Mouse (Mus musculus): ENCODE measurements around the gene Polr2i.
"Not testable (repeated sequence)": the region's sequence is repeated elsewhere in the genome, so short reads cannot be mapped to it uniquely, and the experiment has no call there.

Gene Polr2i

DNA sequence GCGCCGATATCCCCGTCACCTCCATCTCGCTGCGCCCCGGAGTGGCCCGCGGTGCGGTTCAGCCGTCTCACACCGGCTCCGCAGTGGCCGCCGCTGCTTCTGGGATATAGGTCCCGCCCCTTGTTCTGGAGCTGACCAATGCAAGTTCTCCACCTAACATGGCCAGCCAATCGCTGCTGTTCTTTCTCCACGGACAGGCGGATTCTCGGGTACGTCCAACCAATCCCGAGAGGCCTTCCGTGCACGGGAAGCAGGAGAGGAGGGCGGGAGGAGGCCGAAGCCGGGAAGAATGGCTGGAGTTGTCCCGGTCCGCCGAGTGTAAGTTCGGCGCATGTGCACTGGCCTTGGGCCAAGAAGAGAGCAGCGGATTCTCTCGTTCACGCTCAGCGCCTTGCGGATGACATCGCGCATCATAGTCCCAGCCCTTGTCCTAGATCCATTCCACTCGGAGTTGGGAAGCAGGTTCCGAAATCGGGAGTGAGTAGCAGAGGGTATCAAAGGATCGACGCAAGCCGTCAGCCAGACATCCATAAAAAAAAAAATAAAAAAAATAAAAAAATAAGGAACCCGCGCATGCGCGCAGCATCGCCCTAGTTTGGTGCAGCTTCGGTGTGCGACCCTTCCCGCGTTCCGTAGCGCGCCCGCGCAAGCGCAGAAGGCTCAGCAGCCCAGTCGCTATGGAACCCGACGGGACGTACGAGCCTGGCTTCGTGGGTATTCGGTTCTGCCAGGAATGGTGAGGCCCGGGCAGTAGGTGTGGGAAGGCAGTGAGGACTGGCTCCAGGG, at the start of gene Polr2i, which contains the start of gene Tbcb:
Gene Polr2i, plus strand, starts transcription at position 280 of the 786 bp plus-strand sequence.
Gene Tbcb, minus strand, starts transcription at position 604 of the 786 bp plus-strand sequence.
- peak; percentile 97 for DNase-seq

DNA sequence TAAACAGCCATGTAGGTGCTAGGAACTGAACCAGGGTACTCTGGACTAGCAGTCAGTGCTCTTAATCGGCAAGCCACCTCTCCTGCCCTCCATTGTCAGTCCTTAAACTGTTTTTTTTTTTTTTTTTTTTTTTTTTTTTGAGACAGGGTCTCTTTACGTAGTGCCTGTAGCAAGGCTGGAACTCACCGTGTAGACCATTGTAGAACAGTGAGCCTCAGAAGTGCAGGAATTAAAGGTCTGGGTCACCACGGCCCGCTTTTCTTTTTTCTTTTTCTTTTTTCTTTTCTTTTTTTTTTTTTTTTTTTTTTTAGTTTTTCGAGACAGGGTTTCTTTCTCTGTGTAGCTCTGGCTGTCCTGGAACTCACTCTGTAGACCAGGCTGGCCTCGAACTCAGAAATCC, 48.6 kb upstream of the Polr2i start:
- not testable (repeated sequence) for DNase-seq

DNA sequence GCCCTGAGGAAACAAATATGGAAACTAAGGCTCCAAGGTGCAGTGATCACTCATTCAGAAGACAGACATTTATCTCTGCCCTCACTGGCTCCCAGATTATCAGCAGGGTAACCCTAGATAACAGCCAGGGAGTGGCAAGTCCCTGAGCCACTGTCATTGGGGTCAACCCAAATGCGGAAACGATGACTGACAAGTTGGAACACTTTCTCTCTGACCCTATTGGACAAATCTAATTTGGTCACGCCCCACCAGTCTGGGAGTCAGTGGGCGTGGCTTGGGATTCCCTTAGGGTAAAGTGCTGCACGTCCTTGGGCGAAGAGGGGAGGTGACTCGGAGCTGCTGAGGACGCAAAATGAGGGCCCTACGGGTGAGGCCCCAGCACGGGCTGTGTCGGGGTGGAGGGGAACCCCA, 47.9 kb upstream of the Polr2i start, which contains the start of gene Cox7a1:
Gene Cox7a1, plus strand, starts transcription at position 266 of the 411 bp plus-strand sequence.
- peak; percentile 93 for DNase-seq

DNA sequence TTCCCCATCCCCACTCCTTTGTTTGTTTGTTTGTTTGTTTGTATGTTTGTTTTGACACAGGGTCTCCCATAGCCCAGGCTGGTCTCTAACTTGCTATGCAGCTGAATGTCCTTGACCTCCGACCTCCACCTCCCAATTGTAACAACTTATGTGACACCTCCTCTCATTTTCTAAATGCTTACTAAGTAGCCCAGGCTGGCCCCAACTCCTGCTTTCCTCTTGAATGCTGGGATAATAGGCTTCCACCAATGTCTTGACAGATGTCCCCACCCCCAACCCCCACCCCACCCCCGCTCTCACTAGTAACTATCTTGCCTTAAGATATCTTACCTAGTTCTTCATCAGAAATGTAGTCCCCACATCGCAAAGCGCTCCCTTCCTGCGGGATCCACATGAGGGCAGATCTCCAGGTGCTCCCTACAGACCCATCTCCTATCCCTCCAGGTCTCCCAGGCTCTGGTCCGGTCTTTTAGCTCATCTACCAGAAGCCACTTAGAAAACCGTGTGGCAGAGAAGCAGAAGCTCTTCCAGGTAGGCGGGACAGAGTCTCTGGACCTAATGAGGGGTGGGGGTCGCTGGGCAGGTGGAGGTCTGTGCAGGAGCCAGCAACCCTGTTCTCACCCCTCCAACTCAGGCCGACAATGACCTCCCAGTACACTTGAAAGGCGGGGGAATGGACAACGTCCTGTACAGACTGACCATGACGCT, 47.0 kb upstream of the Polr2i start:
- DNase-seq: no peak

DNA sequence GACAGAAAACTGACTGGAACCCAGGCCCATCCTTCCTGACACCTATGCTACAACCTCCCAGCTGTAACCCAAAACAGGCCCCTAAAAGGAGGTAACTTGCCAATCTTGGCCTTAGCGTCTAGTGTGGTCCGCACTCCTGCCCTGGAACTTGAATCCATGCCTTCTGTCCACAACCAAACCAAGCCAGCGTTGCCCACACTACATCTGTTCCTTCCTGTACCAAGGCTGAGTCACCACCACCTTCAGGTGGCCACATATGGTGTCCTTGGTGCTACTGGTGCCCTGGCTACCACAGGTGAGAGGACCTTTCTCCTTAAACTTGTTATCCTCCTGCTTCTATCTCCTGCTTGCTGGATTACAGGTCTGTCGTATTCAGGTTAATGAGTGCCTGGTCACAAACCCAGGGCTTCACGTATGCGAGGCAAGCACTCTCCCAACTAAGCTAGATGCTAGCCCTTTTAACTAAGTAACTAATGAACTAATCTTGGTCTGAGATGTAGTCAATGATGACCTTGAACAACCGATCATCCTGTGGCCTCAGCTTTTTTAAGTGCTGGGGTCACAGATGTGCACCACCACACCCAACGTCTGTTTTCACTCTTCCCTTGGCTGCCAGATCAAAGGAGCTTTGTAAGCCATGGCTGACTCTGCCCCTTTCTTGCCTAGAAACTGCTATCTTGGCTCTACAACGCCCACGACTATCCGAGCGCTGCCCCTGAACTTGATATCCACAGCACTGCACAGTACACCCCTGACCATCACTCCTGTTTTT, 43.2 kb upstream of the Polr2i start:
- DNase-seq: no peak

DNA sequence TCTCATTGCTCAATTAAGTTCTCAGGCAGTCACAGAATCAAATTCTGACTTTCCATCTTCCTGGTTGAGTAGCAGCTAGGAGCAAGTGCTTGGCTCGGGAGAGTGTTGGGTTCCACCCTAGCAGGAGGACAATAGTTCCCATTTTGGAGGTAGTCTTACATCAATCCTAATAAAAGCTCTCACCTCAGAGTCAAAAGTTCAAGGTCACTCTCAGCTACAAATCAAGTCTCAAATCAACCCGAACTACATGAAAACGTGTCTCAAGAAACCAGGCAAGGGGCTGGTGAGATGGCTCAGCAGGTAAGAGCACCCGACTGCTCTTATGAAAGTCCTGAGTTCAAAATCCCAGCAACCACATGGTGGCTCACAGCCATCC, 42.6 kb upstream of the Polr2i start:
- DNase-seq: no peak

DNA sequence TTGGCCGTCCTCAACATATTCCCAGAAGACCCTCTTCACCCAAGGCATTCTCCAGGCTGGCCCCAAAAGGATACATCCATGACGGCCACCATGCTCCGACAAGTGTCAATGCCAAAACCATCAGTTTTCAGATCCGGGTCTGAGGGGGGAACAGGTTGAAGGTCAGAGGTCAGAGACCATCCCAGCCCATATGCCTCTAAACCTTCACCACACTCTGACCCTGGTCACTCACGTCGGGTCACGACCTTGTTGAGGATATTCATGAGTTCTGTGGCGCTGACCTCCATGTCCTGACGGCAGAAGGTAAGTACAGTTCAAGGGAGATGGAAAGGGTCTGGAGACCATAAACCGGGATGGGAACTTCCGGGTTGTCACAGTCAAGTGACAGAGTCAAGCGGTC, 39.7 kb upstream of the Polr2i start:
- no peak for DNase-seq

DNA sequence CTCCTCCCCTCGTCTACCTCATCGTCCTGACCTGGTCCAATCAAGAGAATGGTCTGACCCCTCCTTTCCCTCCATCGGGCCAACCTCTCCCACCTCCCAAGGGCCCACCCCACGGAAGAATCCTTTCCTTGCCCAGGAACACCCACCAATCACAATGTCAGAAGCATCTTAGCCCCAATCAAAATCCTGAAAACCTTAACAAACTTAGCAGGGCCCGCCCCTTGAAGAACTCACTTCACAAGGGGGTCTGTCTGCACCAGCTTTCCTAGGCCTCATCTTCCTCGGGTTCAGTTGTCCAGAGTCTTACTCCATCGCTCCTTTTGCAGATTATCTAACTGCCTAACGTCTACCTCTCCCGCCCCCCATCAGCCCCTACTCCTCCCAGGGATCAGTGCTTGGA, 38.7 kb upstream of the Polr2i start:
- DNase-seq: no peak

DNA sequence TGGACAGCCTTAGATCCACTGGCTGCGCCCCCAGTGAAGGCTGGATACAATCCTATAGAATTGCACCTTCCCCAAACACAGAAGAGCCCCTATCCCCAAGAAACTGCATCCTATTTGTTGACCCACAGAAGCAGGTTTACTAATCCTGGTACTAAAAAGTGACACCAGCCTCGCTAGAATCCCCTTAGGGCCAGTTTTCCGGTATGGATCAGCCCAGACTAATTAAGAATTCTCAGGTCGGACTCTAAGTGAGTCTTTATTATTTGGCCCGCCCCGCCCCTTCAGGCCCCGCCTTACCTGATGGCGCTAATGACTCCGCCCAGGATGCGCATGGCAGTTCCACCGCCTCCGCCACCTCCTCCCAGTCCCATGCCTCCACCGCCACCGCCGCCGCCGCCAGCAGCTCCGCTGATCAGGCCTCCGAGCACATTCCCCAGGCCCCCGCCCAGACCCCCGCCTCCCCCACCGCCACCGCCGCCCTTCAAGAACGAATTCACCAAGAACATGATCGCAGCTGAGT, 38.1 kb upstream of the Polr2i start:
- peak; percentile 84 for DNase-seq

DNA sequence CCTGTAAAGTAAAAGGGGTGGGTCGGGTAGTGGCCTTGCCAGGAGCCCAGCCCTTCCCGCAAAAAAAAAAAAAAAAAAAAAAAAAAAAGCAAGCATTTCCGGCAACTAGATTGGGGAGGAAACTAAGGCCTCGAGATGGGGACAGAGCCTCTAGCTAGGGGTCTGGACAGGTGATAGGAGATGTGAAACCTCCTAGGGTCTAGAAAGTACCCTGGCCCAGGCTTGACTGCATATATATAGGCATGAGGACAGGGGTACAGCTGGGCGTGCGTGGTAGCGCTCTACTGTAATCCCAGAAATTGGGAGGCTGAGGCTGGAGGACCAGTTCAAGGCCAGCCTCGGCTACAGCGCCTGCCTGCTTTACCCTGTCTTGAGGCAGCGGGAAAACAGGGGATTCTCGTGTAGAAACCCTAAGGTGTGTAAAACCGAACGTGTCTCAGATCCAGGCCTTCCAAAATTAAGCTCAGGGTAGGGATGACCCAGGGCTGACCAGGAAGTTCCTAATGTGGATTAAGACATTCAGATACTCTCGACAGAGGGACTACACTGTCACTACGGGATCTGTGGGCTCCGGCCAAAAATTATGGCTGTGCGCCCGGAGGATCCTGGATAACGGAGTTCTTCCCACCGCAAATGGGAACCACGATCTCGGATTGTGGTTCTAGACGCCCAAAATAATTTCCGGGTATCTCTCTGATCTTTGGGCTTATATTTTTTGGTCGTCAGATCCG, 37.5 kb upstream of the Polr2i start:
- peak; percentile 47 for DNase-seq

DNA sequence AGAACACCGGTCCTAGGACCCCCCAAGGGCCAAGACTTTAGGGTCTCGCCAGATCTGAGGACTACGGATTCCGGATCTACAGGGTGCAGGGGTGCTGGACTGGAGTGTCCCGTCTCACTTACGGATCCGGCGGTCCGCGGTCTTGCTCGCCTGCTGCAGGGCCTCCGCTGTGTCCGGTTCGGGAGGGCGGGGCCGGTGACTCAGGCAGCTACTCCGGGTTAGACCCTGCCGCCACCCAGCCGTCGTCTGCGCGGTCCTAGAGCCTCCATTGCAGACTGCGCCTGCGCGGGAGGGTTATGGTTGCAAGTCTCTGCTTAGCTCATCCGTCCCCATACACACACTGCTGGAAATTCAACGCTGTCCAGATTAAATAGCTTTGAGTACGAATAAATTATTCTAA, 36.9 kb upstream of the Polr2i start:
- DNase-seq: peak; percentile 97

DNA sequence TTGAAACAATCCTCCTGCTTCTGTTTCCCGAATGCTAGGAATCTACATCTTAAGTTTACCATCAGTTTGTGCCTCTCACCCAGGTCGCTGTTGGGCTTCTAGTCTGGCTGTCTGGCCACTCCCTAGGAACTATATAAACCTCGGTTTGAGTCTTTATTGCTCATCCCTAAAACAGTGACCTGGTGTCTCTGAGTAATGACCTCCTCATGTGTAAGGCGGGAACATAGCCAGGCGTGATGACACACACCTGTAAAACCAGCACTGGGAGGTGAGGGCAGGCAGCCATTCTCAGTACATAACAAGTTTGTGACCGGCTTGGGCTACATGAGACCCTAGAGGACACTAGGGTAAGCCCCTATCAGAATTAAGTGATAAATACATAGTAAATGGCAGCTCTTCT, 36.3 kb upstream of the Polr2i start:
- DNase-seq: no peak

DNA sequence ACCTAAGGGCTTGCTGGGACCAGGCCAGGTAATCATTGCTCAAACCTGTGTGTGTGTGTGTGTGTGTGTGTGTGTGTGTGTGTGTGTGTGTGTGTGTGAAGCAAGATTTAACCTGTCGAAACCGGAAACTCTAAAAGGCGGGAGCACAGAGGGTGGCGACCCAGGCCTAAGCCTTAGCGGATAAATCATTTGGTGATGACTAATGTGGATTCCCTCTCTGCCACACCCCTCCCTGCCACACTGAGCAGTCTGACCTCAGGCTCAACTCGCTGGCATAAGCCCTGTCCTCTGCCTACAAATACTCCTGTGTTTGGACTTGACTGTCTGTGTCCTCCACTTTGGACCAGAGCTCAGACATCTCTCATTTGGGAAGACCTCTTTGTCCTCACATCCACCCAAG, 35.6 kb upstream of the Polr2i start:
- no peak for DNase-seq

DNA sequence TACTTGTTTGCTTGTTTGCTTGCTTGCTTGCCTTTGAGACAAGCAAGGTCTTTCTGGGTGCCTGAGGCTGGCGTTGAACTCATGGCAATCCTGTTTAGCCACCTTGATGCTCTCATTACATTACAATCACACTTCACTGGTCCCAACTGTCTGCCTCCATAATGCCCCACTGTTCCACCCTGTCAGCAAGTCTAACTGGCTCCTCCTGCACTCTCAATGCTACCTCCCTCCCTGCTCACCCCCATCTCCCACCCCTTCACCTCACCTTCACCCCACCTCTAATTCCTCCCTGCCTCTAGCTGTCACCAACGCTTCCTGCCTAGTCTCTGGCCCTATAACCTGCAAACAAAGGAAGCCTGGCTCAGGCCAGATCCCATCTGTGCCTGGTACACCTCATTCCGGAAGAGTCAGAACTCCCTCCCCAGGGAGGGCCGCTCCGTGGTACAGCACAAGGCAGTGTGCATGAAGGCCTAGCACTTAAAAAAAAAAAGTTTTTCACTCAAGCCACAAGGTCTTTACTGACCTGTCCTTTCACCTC, 34.1 kb upstream of the Polr2i start:
- no peak for DNase-seq

DNA sequence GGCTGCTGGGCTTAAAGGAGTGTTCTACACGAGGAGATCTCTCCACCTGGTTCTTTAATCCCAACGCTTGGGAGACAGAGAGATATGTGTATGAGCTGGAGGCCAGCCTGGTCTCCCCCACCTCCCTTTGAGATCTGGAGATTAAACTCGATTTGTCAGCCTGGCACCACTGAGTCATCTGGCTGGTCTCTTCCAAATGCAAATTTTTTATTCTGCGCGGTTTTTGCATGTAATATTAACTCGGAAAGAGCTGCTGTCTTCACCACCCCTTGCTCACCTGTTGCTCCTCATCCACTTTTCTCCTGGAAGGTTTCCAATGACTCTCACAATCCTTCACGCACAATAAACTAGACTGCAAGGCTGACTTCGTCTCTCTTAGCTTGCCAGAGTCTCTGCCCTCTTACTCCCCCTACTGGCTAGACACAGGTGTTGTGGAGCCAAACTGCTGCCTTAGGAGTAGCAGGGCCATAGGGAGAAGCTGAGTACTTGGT, 33.2 kb upstream of the Polr2i start, which contains the start of gene Capns1:
Gene Capns1, minus strand, starts transcription at position 331 of the 491 bp plus-strand sequence.
- DNase-seq: peak; percentile 68

DNA sequence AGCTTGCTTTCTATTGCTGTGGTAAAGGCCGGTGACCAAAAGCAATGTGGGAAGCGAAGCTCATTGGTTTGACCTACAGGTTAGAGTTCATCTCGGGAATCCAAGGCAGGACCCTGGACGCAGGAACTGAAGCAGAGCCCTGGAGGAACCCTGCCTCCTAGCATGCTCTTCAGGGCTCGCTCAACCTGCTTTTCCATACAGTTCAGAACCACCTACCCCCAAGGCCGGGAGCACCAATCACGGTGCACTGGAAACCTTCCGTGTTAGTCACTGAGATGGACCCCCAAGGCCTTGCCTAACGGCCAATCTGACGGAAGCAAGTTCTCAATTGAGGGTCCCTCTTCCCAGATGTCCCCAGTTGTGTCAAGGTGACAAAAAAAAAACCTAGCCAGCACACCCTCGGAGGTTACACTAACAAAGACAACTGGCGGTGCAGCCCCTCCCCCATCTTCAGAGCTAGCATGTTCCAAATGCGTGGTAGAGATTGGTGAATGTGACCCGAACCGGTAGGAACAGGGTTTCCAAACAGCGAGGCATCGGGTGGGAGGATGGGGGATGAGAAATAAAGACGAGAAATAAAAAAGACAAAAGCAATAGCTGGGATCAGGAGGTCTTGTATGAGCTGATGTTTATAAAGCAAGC, 32.1 kb upstream of the Polr2i start:
- DNase-seq: no peak

DNA sequence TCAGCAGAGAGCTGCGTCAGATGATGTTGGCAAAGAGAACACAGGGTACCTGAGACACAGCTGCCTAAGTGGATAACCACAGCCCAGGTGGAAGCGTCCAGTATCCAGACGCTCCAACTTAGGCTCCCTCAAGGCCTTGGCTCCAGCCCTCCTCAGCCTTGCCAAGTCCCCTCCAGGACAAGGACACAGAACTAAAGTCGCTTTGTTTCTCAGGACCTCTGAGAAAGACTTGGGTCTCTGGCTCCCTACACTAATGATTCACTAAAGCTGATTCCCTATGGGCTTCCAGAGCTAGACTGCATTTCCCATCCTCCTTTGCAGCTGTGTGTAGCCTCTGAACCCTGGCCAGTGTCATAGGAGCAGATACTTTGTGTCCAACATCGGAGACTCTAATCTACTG, 31.5 kb upstream of the Polr2i start:
- DNase-seq: no peak

DNA sequence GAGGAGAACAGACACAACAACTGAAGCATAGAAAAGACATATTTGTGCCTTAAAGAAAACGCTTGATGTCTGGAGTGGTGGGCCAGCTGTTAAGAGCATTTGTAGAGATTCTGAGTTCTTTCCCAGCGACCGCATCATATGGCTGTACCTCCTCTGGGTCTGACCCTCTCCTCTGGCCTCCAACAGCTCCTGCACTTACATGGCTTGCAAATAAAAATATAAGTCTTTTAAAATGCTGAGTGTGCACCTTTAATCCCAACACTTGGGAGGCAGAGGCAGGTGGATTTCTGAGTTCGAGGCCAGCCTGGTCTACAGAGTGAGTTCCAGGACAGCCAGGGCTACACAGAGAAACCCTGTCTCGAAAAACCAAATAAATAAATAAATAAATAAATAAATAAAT, 31.1 kb upstream of the Polr2i start:
- DNase-seq: not testable (repeated sequence)

DNA sequence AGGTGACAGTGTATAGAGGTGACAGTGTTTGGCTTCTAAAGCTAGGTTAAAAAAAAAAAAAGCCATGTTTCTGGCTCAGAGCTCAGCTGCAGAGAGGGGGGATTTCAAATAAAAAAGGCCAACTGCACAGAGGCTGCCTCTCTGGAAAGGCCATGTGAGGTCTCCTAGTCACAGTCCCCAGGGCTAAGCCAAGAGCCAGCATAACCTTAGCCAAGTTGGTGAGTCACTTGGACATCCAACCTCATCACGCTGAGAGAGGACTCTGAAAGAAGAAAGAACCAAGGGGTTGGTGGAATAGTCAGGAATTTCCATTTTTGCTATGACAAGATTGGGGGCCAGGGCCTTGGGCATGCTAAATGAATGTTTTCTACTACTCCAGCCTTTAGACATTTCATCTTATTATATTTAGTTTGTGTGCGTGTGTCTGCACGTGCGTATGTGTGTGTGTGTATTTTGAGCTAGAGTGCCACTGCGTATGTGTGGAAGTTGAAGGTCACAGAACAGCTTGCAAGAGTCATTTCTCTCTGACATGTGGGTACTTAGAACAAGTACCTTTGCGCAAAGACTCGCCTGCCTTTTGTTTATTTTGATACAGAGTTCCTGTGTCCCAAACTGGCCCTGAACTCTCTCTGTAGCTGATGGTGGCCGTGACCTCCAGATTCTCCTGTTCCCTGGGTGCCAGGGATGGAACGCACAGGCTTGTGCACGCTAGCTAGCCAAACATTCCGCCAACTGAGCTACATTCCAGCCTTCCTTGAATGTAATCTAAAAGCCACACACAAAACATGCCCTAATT, 28.7 kb upstream of the Polr2i start:
- peak; percentile 24 for DNase-seq

DNA sequence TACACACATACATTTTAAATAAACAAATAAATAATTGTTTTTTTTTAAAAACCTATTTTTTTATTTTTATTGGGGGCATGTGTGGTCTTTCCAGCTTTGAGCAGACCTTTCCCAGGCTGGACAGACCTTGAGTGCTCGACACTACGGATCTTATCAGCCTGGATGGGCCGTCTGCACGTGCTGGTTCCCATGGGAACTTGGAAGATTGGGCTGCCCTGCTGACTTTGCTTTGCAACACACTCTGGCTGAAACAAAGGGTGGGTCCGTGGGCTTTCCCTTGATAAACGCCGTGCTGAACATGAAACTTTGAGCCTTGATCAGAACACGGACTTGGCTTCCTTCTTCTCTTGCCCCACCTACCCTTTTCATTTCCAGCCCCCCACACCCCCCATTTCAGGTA, 27.4 kb upstream of the Polr2i start:
- DNase-seq: no peak

DNA sequence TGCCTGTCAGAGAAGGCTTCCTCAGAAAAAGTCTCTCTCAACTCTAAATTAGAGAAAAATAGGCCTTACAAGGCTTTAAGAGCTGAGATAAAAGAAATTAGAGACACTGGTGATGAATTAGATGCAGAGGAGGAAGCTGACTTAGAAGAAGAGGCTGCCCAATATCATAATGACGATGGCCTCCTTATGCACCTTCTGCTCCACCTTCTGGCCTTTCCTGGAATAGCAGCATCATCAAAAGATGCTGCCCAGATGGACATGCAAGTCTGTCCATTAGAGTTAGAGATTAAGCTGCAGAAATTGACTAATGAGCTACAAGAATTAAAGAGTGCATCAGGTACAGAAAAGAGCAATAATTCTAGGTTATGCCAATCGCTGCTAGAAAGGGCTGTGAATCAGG, 26.4 kb upstream of the Polr2i start:
- peak; percentile 80 for DNase-seq
